ENCODE assay signal across 14 mouse cellular contexts in genomic region chr7:105487104-105487876, GRCm38 (mm10). TPM values are rescaled to one million over a fixed set of nuclear protein-coding genes. Genes with fewer than 3 reads are reported as not detected.
A peak's percentile ranks its signal among the peaks of the same experiment; 100 is the strongest.
DNase-seq lines count a peak whose midpoint lies in the region; TF ChIP-seq lines count a peak whose summit lies in the region.
"Had no signal": no experiment of that assay in that cellular context is flagged by ENCODE, and none has a peak within 500 bp of the region (broad histone marks: within the 10 kb centered on the region; RNA-seq: fewer than 3 reads in every experiment).

No protein-coding gene starts in this region.

- H3K4me3 ChIP-seq in kidney, adult 2 months (ENCODE audit: insufficient read depth, low read depth, low read length): no peak overlapping the region
- no peak overlapping the region for H3K4me3 ChIP-seq in hindbrain, embryonic 10.5 days
- H3K4me3 ChIP-seq: forebrain, embryonic 13.5 days had no signal

- no peak overlapping the region for H3K27ac ChIP-seq in kidney, adult 2 months (ENCODE audit: insufficient read depth, low read depth, low read length)
- no peak overlapping the region for H3K27ac ChIP-seq in hindbrain, embryonic 10.5 days
- H3K27ac ChIP-seq: forebrain, embryonic 13.5 days had no signal

- no peaks in the 10 kb centered on the region for H3K36me3 ChIP-seq in kidney, adult 2 months (ENCODE audit: control insufficient read depth, insufficient read depth, low read length)
- no peaks in the 10 kb centered on the region for H3K36me3 ChIP-seq in hindbrain, embryonic 10.5 days

- no peaks in the 10 kb centered on the region for H3K4me1 ChIP-seq in kidney, adult 2 months (ENCODE audit: control insufficient read depth, insufficient read depth, low read length)
- H3K4me1 ChIP-seq in hindbrain, embryonic 10.5 days (replicated peaks): peaks cover 3% of the 10 kb centered on the region

- DNase-seq in kidney, adult 2 months: peak; percentile 57
- no peak for DNase-seq in kidney, postnatal 4 days
- peak; percentile 94 for DNase-seq in brain, adult 2 months (ENCODE audit: low read depth, low spot score)
- DNase-seq in frontal cortex, postnatal 10 days (ENCODE audit: low spot score in 2 of 2): peak; percentile 25 to 52
- DNase-seq in left cerebral cortex, adult 8-10 months (ENCODE audit: low spot score in 2 of 2): peak; percentile 35 to 84
- no peak for DNase-seq in testis, postnatal 10 days (ENCODE audit: low spot score)
- no peak for DNase-seq in urinary bladder, postnatal 14 days (ENCODE audit: low spot score)
- no peak for DNase-seq in hindbrain, embryonic 10.5 days (ENCODE audit: low spot score)
- DNase-seq: adrenal gland, postnatal 14 days; cerebellum, adult 11 months; lung, adult 2 months; thymus, adult 2 months had no signal

- TF ChIP-seq CTCF in kidney, adult 2 months (conservative IDR thresholded peaks at IDR 0.05; ENCODE audit: insufficient read depth, insufficient read length, low read depth, low read length): no peak

- no peak for TF ChIP-seq POLR2A in kidney, adult 2 months (IDR thresholded peaks at IDR 0.05; ENCODE audit: low read depth, low read length)

- WGBS in kidney, adult 2 months: 68% methylated on average over 6 of the region's 6 CpGs
- WGBS in hindbrain, embryonic 10.5 days: 84% methylated on average over 6 of the region's 6 CpGs

- no peaks in the 10 kb centered on the region for H3K9me3 ChIP-seq in hindbrain, embryonic 10.5 days
- H3K9me3 ChIP-seq: forebrain, embryonic 13.5 days had no signal

- no peaks in the 10 kb centered on the region for H3K27me3 ChIP-seq in kidney, adult 2 months (replicated peaks; ENCODE audit: control insufficient read depth, insufficient read depth, low read length)
- H3K27me3 ChIP-seq in hindbrain, embryonic 10.5 days (ENCODE audit: insufficient read depth, poor library complexity, severe bottlenecking): peaks cover 10% of the 10 kb centered on the region
- H3K27me3 ChIP-seq: forebrain, embryonic 13.5 days had no signal

RNA-seq across cellular contexts. Expression of gene Cavin3, which starts 5.2 kb away (rescaled TPM):
- polyA plus RNA-seq in kidney, adult 2 months (2012; rRNA removed): 21.4 and 27.9 TPM in 2 replicates
- total RNA-seq in left cerebral cortex, adult 8-10 months (2022): 10 to 100 TPM; 15.1 to 18.5 (median 17.0) TPM
- polyA plus RNA-seq in hindbrain, embryonic 10.5 days (2016; fragmentation: Nextera tagmentation; extraction: Ambion mirVana): 23.0 and 32.2 TPM in 2 replicates
- total RNA-seq: megakaryocyte, adult 5-6 weeks had no signal

Comparison
In these comparisons a context has a peak if more than half of its experiments do, and no peak if none do; other contexts are left out.
1. DNase-seq: peak in kidney, adult 2 months (single experiment), brain, adult 2 months (single experiment), frontal cortex, postnatal 10 days (2 of 2) and left cerebral cortex, adult 8-10 months (2 of 2); none in kidney, postnatal 4 days (0 of 2), testis, postnatal 10 days (single experiment), urinary bladder, postnatal 14 days (single experiment) and hindbrain, embryonic 10.5 days (single experiment).